Mouse (Mus musculus) embryonic facial prominence, embryonic 10.5 days (tissue): ENCODE measurements around the gene Uggt1. TPM values are rescaled to one million over a fixed set of nuclear protein-coding genes. Genes with fewer than 3 reads are reported as not detected.

Experiments used
- DNase-seq: peaks from one replicate; pipeline ENCODE4 v3.0.0-alpha.2; 2017; ENCODE audit warnings: low spot score
- H3K27ac ChIP-seq: fragments of 300-500 bp; sonication (generic); replicated peaks from 2 replicates; pipeline ENCODE4 v1.5.1; 2016; ENCODE audit warnings: mild to moderate bottlenecking
- H3K27me3 ChIP-seq: fragments of 300-500 bp; sonication (generic); replicated peaks from 2 replicates; pipeline ENCODE4 v1.6.1; 2016; ENCODE audit warnings: low read depth, mild to moderate bottlenecking; ENCODE audit not compliant: poor library complexity, severe bottlenecking
- H3K36me3 ChIP-seq: fragments of 300-500 bp; sonication (generic); replicated peaks from 2 replicates; pipeline ENCODE4 v1.6.1; 2016; ENCODE audit warnings: mild to moderate bottlenecking, moderate library complexity
- H3K4me1 ChIP-seq: fragments of 300-500 bp; sonication (generic); 2 replicates; pipeline ENCODE4 v1.6.1; 2016
- H3K4me3 ChIP-seq: fragments of 300-500 bp; sonication (generic); 2 replicates; pipeline ENCODE4 v1.5.1; 2016; ENCODE audit warnings: mild to moderate bottlenecking, moderate library complexity
- H3K9me3 ChIP-seq: fragments of 300-500 bp; sonication (generic); 2 replicates; pipeline ENCODE4 v1.6.1; 2016; ENCODE audit warnings: mild to moderate bottlenecking
- WGBS: fragments of 180-500 bp; shearing (Covaris S2); methylation state at CpG from one replicate; pipeline ENCODE4 v1.1.7; 2016; 5-methylcytosine and 5-hydroxymethylcytosine counted together
- polyA plus RNA-seq: library from polyadenylated mRNA; unstranded; fragments of >200 nt; fragmentation: Nextera tagmentation; extraction: Ambion mirVana; gene quantifications from 2 replicates; pipeline ENCODE4 v1.2.1, GENCODE M21; 2016

Uggt1 gene
- polyA plus RNA-seq, 1 experiment from 2014 or later, result 44.6 TPM

- H3K36me3 ChIP-seq, result no peaks in the 10 kb centered on the region
- H3K4me3 ChIP-seq, result peak overlapping the region; percentile 39
- H3K9me3 ChIP-seq, result no peaks in the 10 kb centered on the region
- peaks cover 39% of the 10 kb centered on the region for H3K27me3 ChIP-seq
- peak; percentile 35 for DNase-seq
- H3K27ac ChIP-seq, result no peak overlapping the region
- WGBS, result 41% methylated on average over 54 of the region's 54 CpGs
- peaks cover 33% of the 10 kb centered on the region for H3K4me1 ChIP-seq
Observed at GRCm38 (mm10) chr1:36269121-36269795, 24.7 kb upstream of the Uggt1 start.

- WGBS, result 94% methylated on average over 3 of the region's 3 CpGs
- no peak overlapping the region for H3K4me3 ChIP-seq
- no peaks in the 10 kb centered on the region for H3K36me3 ChIP-seq
- no peak overlapping the region for H3K27ac ChIP-seq
- H3K4me1 ChIP-seq, result peaks cover 24% of the 10 kb centered on the region
- DNase-seq, result no peak
- H3K27me3 ChIP-seq, result peaks cover 39% of the 10 kb centered on the region
- H3K9me3 ChIP-seq, result no peaks in the 10 kb centered on the region
Observed at GRCm38 (mm10) chr1:36267595-36267994, 23.1 kb upstream of the Uggt1 start.

GRCm38 (mm10) chr1:36266293-36266692 lies 21.8 kb upstream of the Uggt1 start:
- H3K27ac ChIP-seq, result no peak overlapping the region
- H3K4me1 ChIP-seq, result peaks cover 22% of the 10 kb centered on the region
- no peak for DNase-seq
- WGBS, result 85% methylated on average over 6 of the region's 6 CpGs
- H3K4me3 ChIP-seq, result no peak overlapping the region
- H3K9me3 ChIP-seq, result no peaks in the 10 kb centered on the region
- H3K36me3 ChIP-seq, result no peaks in the 10 kb centered on the region
- peaks cover 31% of the 10 kb centered on the region for H3K27me3 ChIP-seq

- Histone ChIP-seq H3K27ac (peak overlapping the region; percentile 40), H3K4me3 (no peak overlapping the region), H3K27me3 (peaks cover 8% of the 10 kb centered on the region), H3K9me3 (no peaks in the 10 kb centered on the region), H3K4me1 (peaks cover 1% of the 10 kb centered on the region; the same call in 1 of the 2 replicates), H3K36me3 (no peaks in the 10 kb centered on the region)
- no peak for DNase-seq
- 61% methylated on average over 13 of the region's 13 CpGs for WGBS
Observed at GRCm38 (mm10) chr1:36263833-36264488, 19.4 kb upstream of the Uggt1 start.

- no peak overlapping the region for H3K4me3 ChIP-seq
- no peak for DNase-seq
- 85% methylated on average over 19 of the region's 19 CpGs for WGBS
- H3K27me3 ChIP-seq, result no peaks in the 10 kb centered on the region
- H3K36me3 ChIP-seq, result no peaks in the 10 kb centered on the region
- H3K9me3 ChIP-seq, result peaks cover 4% of the 10 kb centered on the region; the same call in 1 of the 2 replicates
- H3K4me1 ChIP-seq, result no peaks in the 10 kb centered on the region
- H3K27ac ChIP-seq, result no peak overlapping the region
Observed at GRCm38 (mm10) chr1:36261708-36262504, 17.4 kb upstream of the Uggt1 start.

GRCm38 (mm10) chr1:36260418-36260817 lies 15.9 kb upstream of the Uggt1 start:
- Histone ChIP-seq H3K36me3 (no peaks in the 10 kb centered on the region), H3K27me3 (peaks cover 13% of the 10 kb centered on the region), H3K4me3 (no peak overlapping the region), H3K4me1 (peaks cover 4% of the 10 kb centered on the region; the same call in 1 of the 2 replicates), H3K9me3 (peaks cover 10% of the 10 kb centered on the region), H3K27ac (no peak overlapping the region)
- no peak for DNase-seq
- 95% methylated on average over 1 of the region's 1 CpGs for WGBS

- DNase-seq, result no peak
- peaks cover 13% of the 10 kb centered on the region for H3K4me1 ChIP-seq
- H3K9me3 ChIP-seq, result peaks cover 10% of the 10 kb centered on the region
- H3K27me3 ChIP-seq, result peaks cover 25% of the 10 kb centered on the region
- no peak overlapping the region for H3K27ac ChIP-seq
- WGBS, result 98% methylated on average over 2 of the region's 2 CpGs
- no peaks in the 10 kb centered on the region for H3K36me3 ChIP-seq
- no peak overlapping the region for H3K4me3 ChIP-seq
Observed at GRCm38 (mm10) chr1:36259281-36259680, 14.8 kb upstream of the Uggt1 start.

- 73% methylated on average over 2 of the region's 2 CpGs for WGBS
- peaks cover 31% of the 10 kb centered on the region for H3K27me3 ChIP-seq
- DNase-seq, result no peak
- no peaks in the 10 kb centered on the region for H3K36me3 ChIP-seq
- H3K27ac ChIP-seq, result no peak overlapping the region
- no peak overlapping the region for H3K4me3 ChIP-seq
- H3K4me1 ChIP-seq, result peaks cover 13% of the 10 kb centered on the region
- H3K9me3 ChIP-seq, result peaks cover 10% of the 10 kb centered on the region
Observed at GRCm38 (mm10) chr1:36258631-36259030, 14.1 kb upstream of the Uggt1 start.

GRCm38 (mm10) chr1:36257276-36257675 lies 12.8 kb upstream of the Uggt1 start:
- H3K36me3 ChIP-seq, result no peaks in the 10 kb centered on the region
- DNase-seq, result no peak
- peaks cover 34% of the 10 kb centered on the region for H3K27me3 ChIP-seq
- peaks cover 13% of the 10 kb centered on the region for H3K4me1 ChIP-seq
- H3K27ac ChIP-seq, result no peak overlapping the region
- WGBS, result 91% methylated on average over 8 of the region's 8 CpGs
- peaks cover 10% of the 10 kb centered on the region for H3K9me3 ChIP-seq
- H3K4me3 ChIP-seq, result no peak overlapping the region

- peak; percentile 23 for DNase-seq
- Histone ChIP-seq H3K27me3 (peaks cover 34% of the 10 kb centered on the region), H3K4me1 (peaks cover 19% of the 10 kb centered on the region), H3K9me3 (peaks cover 10% of the 10 kb centered on the region), H3K27ac (no peak overlapping the region; the same call in 1 of the 2 replicates), H3K4me3 (peak overlapping the region; percentile 25; the same call in 1 of the 2 replicates), H3K36me3 (no peaks in the 10 kb centered on the region)
- WGBS, result 21% methylated on average over 20 of the region's 20 CpGs
Observed at GRCm38 (mm10) chr1:36255871-36256640, 11.5 kb upstream of the Uggt1 start.

- peak; percentile 63 for DNase-seq
- Histone ChIP-seq H3K27me3 (peaks cover 34% of the 10 kb centered on the region), H3K4me3 (peak overlapping the region; percentile 48), H3K9me3 (peaks cover 10% of the 10 kb centered on the region), H3K4me1 (peaks cover 21% of the 10 kb centered on the region), H3K27ac (peak overlapping the region; percentile 54), H3K36me3 (no peaks in the 10 kb centered on the region)
- 8% methylated on average over 25 of the region's 25 CpGs for WGBS
Observed at GRCm38 (mm10) chr1:36254635-36255360, 10.3 kb upstream of the Uggt1 start.
